Mouse (Mus musculus) midbrain, embryonic 10.5 days (tissue): ENCODE data around the gene Tanc1. TPM values are rescaled to one million over a fixed set of nuclear protein-coding genes. Genes with fewer than 3 reads are reported as not detected.

Experiments used
- DNase-seq: peaks from one replicate; pipeline ENCODE4 v3.0.0-alpha.2; 2017; ENCODE audit warnings: low spot score
- H3K27ac ChIP-seq: fragments of 300-500 bp; sonication (generic); replicated peaks from 2 replicates; pipeline ENCODE4 v1.5.1; 2016; ENCODE audit warnings: mild to moderate bottlenecking
- H3K27me3 ChIP-seq: fragments of 300-500 bp; sonication (generic); 2 replicates; pipeline ENCODE4 v1.6.1; 2016; ENCODE audit warnings: low read depth, mild to moderate bottlenecking; ENCODE audit not compliant: poor library complexity, severe bottlenecking
- H3K36me3 ChIP-seq: fragments of 300-500 bp; sonication (generic); 2 replicates; pipeline ENCODE4 v1.6.1; 2016; ENCODE audit warnings: mild to moderate bottlenecking, moderate library complexity
- H3K4me1 ChIP-seq: fragments of 300-500 bp; sonication (generic); 2 replicates; pipeline ENCODE4 v1.6.1; 2016
- H3K4me3 ChIP-seq: fragments of 300-500 bp; sonication (generic); 2 replicates; pipeline ENCODE4 v1.5.1; 2016; ENCODE audit warnings: mild to moderate bottlenecking, moderate library complexity
- H3K9me3 ChIP-seq: fragments of 300-500 bp; sonication (generic); replicated peaks from 2 replicates; pipeline ENCODE4 v1.6.1; 2016; ENCODE audit warnings: mild to moderate bottlenecking
- WGBS: fragments of 180-500 bp; shearing (Covaris S2); methylation state at CpG from one replicate; pipeline ENCODE4 v1.1.7; 2016; 5-methylcytosine and 5-hydroxymethylcytosine counted together
- polyA plus RNA-seq: library from polyadenylated mRNA; unstranded; fragments of >200 nt; fragmentation: Nextera tagmentation; extraction: Ambion mirVana; gene quantifications from 2 replicates; pipeline ENCODE4 v1.2.1, GENCODE M21; 2016

Tanc1 gene
- polyA plus RNA-seq, 1 experiment from 2014 or later: 11.9 TPM

DNA sequence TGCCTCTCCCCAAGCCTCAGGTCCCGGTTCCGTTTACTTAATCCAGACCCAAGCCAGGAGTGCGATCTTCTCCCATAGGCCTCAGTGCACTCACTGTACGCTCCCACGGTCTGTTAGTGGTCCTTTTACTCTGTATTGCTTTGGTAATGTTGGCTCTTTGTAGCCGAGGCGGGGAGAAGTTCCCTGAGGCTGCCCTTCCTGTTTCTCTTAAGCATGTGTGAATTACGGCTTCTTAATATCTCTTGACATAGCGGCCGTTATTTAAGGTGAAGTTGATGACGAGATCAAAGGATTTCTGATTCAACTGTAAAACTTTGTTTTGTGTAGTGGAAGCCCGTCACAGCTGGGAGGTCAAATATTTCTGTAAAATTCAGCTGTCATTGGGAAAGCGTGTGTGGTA is 173.8 kb downstream of the Tanc1 start:
- WGBS: 95% methylated on average over 13 of the region's 13 CpGs
- Histone ChIP-seq H3K36me3 (0 out of 2 replicates have a peak, but pooled peaks cover 2% of the 10 kb centered on the region), H3K4me3 (no peak overlapping the region), H3K27me3 (no peaks in the 10 kb centered on the region), H3K27ac (no peak overlapping the region), H3K9me3 (no peaks in the 10 kb centered on the region), H3K4me1 (peaks cover 14% of the 10 kb centered on the region; the same call in 1 of the 2 replicates)
- no peak for DNase-seq

DNA sequence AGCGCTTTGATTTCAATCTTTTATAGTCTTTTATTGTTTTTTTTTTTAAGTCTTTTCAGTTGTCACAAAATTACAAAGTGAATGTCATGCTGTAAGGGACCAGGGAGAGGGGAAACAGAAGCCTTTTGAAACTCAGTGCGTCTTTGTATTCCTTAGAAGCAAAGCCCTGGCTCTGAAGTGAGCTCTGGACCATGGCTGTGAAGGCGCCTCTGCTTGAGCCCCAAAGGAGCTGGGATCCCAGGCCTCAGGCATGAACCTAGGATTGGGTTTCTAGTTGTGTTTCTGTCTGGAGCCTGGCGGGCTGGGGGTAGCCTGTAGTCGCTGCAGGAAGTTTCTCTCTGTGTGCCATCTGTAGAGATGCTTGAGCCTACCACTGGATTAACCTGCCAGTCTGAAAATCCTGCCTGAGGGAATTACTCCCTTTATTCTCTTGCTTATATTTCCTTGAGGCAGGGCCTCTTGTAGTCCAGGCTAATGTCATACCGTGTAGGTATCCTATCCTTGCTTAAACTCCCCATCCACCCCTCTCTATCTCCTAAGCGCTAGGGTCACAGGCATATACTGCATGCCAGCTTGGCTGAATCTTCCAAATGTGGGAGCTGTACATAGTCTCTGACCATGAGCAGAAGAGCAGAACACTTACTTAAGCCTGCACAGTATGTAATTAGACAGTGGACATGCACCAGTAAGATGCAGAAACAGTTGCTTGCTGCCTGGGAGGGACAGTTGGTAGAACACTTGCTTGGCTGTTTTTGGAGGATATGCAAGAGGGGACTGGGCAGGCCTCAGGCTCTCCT is 177.1 kb downstream of the Tanc1 start:
- Histone ChIP-seq H3K36me3 (0 out of 2 replicates have a peak, but pooled peaks cover 12% of the 10 kb centered on the region), H3K9me3 (no peaks in the 10 kb centered on the region), H3K27ac (no peak overlapping the region; the same call in 1 of the 2 replicates), H3K27me3 (no peaks in the 10 kb centered on the region), H3K4me3 (no peak overlapping the region), H3K4me1 (peaks cover 8% of the 10 kb centered on the region; the same call in 1 of the 2 replicates)
- WGBS: 80% methylated on average over 7 of the region's 7 CpGs
- no peak for DNase-seq

DNA sequence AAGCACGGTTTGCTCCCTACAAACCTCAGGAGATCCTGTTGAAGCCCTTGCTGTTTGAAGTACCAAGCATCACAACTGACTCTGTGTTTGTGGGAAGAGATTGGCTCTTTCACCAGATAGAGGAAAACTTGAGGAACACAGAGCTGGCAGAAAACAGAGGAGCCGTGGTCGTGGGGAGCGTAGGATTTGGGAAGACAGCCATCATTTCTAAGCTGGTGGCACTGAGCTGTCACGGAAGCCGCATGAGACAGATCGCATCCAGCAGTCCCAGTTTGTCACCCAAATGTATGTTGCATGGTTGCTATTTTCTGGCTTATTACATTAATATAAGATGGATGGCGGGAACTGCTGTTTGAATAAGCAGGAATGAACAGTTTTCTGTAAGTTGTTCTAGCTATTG is 179.8 kb downstream of the Tanc1 start:
- no peaks in the 10 kb centered on the region for H3K27me3 ChIP-seq
- H3K36me3 ChIP-seq: peaks cover 16% of the 10 kb centered on the region; the same call in 1 of the 2 replicates
- DNase-seq: no peak
- peaks cover 8% of the 10 kb centered on the region; the same call in 1 of the 2 replicates for H3K4me1 ChIP-seq
- no peak overlapping the region for H3K4me3 ChIP-seq
- WGBS: 95% methylated on average over 8 of the region's 8 CpGs
- no peaks in the 10 kb centered on the region for H3K9me3 ChIP-seq
- H3K27ac ChIP-seq: no peak overlapping the region

DNA sequence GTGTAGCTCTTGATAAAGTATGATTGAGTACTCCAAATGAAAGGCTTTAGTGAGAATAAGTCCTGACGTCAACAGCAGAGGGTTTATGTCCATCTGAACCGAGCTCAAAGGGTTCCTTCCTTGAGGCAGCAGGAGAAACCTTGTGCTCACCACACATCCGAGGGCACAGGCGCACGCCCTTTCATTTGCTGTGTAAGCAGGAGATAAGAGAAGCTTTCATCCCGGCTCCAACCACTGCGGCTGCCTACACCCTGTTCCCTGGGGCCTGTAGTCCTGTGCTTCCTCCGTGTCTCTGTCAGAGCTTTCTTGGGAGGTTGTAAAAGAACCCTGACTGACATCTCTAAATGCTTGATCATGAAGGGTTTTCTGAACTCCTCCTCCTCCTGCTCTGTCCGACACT is 181.5 kb downstream of the Tanc1 start:
- no peak overlapping the region; the same call in 1 of the 2 replicates for H3K27ac ChIP-seq
- H3K4me3 ChIP-seq: no peak overlapping the region
- no peaks in the 10 kb centered on the region for H3K27me3 ChIP-seq
- H3K9me3 ChIP-seq: no peaks in the 10 kb centered on the region
- peaks cover 16% of the 10 kb centered on the region; the same call in 1 of the 2 replicates for H3K36me3 ChIP-seq
- peaks cover 7% of the 10 kb centered on the region; the same call in 1 of the 2 replicates for H3K4me1 ChIP-seq
- WGBS: 88% methylated on average over 9 of the region's 9 CpGs
- DNase-seq: no peak

DNA sequence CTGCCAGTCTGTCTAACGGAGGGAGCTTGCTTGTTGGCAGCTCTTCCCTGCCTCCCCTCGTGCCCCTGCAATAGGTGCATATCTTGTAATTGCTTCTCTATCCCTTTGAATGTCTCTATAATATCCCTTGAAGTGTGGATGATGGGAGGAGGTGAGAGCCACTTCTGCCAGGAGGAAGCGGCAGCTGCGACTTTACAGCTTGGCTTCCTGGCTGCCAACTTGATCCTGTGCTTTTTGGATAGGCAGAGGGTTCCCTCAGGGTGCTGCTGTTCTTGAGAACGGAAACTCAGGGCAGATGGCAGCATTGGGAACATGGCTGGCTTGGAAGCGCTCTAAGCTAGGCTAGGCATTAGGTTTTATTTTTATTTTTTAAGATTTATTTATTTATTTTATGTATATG is 183.0 kb downstream of the Tanc1 start:
- Histone ChIP-seq H3K27me3 (0 out of 2 replicates have a peak, but pooled peaks cover 1% of the 10 kb centered on the region), H3K4me1 (peaks cover 14% of the 10 kb centered on the region), H3K4me3 (no peak overlapping the region), H3K9me3 (no peaks in the 10 kb centered on the region), H3K27ac (no peak overlapping the region), H3K36me3 (peaks cover 18% of the 10 kb centered on the region; the same call in 1 of the 2 replicates)
- DNase-seq: no peak
- 92% methylated on average over 6 of the region's 6 CpGs for WGBS

DNA sequence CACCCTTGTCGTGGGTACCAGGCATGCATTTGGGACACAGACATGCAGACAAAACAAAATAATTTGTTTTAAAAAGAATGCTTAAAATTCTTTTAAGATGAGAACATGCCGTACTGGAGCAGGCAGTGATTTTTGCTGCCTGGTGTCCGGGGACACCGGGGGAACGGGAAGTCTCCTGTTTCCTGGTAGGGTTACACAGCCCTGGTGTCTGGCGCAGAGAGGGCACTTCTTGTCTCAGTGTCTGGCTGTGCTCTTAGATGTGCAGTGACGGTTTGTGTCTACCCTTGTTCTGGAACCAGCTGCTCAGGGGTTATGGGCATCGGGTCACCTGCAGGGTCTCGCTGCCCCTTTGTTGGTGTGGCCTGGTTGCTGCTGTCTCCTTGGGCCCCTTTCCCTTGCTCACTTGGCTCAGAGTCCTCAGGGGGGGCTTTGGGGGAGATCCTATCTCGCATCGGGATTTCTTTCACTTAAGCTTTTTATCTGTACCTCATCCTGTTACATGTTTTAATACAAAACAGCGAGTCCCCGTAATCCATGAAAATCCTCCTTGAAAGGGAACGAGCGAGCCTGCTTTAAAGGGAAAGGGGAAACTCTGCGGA is 187.2 kb downstream of the Tanc1 start:
- Histone ChIP-seq H3K4me3 (no peak overlapping the region), H3K27ac (peak overlapping the region; percentile 13; the same call in 1 of the 2 replicates), H3K36me3 (peaks cover 17% of the 10 kb centered on the region; the same call in 1 of the 2 replicates), H3K27me3 (peaks cover 9% of the 10 kb centered on the region; the same call in 1 of the 2 replicates), H3K9me3 (no peaks in the 10 kb centered on the region), H3K4me1 (peaks cover 18% of the 10 kb centered on the region)
- DNase-seq: no peak
- whole genome bisulfite sequencing: 62% methylated on average over 16 of the region's 16 CpGs

DNA sequence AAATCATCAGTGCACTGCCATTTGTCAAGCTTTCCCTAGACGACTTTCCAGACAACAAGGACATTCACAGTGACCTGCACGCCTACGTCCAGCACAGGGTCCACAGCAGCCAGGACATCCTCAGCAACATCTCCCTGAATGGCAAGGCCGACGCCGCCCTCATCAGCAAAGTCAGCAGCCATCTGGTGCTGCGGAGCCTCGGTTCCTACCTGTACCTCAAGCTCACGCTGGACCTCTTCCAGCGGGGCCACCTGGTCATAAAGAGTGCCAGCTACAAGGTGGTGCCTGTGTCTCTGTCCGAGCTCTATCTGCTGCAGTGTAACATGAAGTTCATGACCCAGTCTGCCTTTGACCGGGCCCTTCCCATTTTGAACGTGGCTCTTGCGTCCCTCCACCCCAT is 187.7 kb downstream of the Tanc1 start:
- no peak overlapping the region for H3K4me3 ChIP-seq
- peaks cover 17% of the 10 kb centered on the region; the same call in 1 of the 2 replicates for H3K36me3 ChIP-seq
- no peak overlapping the region; the same call in 1 of the 2 replicates for H3K27ac ChIP-seq
- peaks cover 18% of the 10 kb centered on the region for H3K4me1 ChIP-seq
- DNase-seq: no peak
- H3K27me3 ChIP-seq: peaks cover 9% of the 10 kb centered on the region; the same call in 1 of the 2 replicates
- H3K9me3 ChIP-seq: no peaks in the 10 kb centered on the region
- WGBS: 87% methylated on average over 14 of the region's 14 CpGs

DNA sequence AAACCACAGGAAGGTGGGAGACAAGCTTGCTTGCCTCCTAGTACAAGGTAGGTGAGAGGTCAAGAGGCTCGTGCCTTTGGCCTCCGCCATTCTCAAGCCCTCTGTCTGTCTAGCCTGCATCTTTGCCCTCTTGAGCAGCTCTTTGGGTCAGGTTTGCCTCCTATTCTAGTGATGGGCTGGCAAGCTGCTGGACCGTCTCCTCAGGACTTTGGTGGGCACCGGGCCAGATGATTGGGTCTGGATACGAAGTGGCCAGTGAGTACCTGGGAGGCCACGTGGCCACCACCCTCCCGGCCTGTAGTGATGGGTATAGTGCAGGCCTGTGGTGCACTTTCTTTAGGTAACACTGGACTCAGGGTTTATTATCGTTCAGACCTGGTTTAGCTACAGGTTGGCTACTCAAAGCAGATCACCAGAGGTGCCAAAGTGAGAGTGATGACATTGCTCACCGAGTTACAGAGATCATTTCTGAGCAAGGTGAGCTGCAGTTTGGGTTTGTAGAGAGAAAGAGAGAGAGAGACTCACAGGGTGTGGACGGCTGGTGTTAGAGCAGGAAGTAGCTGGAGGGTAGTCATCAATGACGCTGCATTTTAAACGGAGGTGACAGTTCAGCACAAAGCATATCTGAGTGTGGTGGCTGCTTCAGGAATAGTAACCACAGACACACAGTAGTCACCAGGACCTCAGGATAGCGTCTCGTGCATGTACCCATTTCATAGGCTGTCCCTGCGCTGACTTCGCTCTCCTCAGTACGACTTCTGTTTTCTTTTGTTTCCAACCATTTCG is 188.8 kb downstream of the Tanc1 start:
- Histone ChIP-seq H3K27ac (0 out of 2 replicates have a peak overlapping the region, but pooled peaks have one; percentile 9), H3K4me1 (peaks cover 23% of the 10 kb centered on the region), H3K36me3 (peaks cover 15% of the 10 kb centered on the region; the same call in 1 of the 2 replicates), H3K4me3 (no peak overlapping the region), H3K27me3 (peaks cover 9% of the 10 kb centered on the region; the same call in 1 of the 2 replicates), H3K9me3 (no peaks in the 10 kb centered on the region)
- DNase-seq: no peak
- 92% methylated on average over 18 of the region's 18 CpGs for WGBS

DNA sequence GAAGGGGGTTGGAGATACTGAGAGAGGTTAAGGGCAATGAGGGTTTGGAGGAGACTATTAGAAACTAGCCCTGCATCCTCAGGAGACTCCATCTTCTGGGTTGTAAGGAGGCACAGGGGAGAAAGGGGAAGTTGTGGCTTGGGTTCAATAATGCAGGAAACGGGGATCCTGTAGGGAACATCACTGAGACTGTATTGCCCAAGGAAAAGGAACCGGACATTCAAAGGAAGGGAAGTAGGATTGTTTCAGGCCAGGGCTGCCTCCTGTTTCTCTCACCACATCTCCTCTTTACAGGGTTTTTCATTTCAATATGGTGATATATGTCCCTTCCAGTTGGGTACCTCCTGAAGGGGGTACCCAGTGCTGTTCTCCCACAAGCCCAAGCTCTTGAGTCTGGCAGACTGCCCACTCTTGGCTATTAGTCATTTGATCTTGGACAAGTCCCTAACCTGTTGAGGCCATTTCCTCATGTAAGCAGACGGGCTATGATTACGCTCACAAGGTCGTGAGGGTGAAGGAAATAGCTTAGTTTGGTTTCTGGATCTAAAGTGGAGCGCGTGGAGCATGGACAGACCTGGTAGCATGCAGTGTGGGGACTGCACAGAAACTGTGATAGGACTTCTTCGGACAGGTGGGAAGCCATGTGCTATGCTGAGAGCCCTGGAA is 191.0 kb downstream of the Tanc1 start:
- Histone ChIP-seq H3K4me1 (peaks cover 30% of the 10 kb centered on the region), H3K4me3 (no peak overlapping the region), H3K27me3 (peaks cover 17% of the 10 kb centered on the region; the same call in 1 of the 2 replicates), H3K9me3 (no peaks in the 10 kb centered on the region), H3K27ac (no peak overlapping the region), H3K36me3 (peaks cover 17% of the 10 kb centered on the region; the same call in 1 of the 2 replicates)
- 95% methylated on average over 8 of the region's 8 CpGs for WGBS
- DNase-seq: no peak

DNA sequence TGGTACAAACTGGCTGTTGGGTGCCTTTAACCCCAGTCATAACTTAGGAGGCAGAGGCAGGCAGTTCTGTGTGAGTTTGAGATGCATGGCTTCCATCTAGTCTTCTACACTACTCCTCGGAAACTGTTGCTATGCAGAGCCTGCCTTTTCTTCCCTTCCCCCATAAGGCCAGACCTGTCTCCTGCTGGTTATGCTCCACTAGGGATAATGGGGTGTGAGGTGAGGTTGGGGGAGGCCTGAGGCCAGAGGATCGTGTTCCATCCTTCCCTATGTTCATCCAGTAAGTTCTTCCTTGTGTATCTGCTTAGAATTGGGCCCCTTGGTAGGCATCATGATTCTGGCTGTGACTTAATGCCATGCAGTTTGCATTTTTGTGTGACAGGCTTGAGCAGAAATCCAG is 193.8 kb downstream of the Tanc1 start:
- Histone ChIP-seq H3K4me3 (no peak overlapping the region), H3K4me1 (peaks cover 17% of the 10 kb centered on the region), H3K36me3 (peaks cover 13% of the 10 kb centered on the region; the same call in 1 of the 2 replicates), H3K9me3 (no peaks in the 10 kb centered on the region), H3K27me3 (peaks cover 18% of the 10 kb centered on the region; the same call in 1 of the 2 replicates), H3K27ac (peak overlapping the region; percentile 59)
- 30% methylated on average over 2 of the region's 2 CpGs for WGBS
- DNase-seq: no peak

DNA sequence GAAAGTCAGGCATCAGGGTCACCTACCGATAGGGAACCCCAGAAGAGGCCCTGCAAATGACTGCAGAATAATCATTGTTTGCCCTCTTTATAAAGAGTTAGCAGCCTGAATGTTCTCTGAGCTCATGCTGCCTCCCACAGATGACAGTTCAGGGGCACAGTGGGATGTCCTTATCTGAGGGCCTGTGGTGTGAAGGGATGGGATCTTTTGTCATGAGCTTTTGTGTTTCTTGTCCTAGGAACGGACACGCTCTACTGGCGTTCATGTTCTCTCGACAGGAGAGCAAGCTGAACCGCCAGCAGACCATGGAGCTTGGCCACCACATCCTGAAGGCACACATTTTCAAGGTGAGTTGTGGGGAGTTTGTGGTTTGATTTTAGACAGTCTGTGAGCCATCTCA is 194.2 kb downstream of the Tanc1 start:
- Histone ChIP-seq H3K9me3 (no peaks in the 10 kb centered on the region), H3K36me3 (peaks cover 12% of the 10 kb centered on the region; the same call in 1 of the 2 replicates), H3K4me1 (peaks cover 17% of the 10 kb centered on the region), H3K4me3 (no peak overlapping the region), H3K27ac (peak overlapping the region; percentile 59), H3K27me3 (peaks cover 17% of the 10 kb centered on the region; the same call in 1 of the 2 replicates)
- WGBS: 25% methylated on average over 6 of the region's 6 CpGs
- no peak for DNase-seq
